Comparison of ENCODE assay signal across 16 mouse cellular contexts in the genomic region with DNA sequence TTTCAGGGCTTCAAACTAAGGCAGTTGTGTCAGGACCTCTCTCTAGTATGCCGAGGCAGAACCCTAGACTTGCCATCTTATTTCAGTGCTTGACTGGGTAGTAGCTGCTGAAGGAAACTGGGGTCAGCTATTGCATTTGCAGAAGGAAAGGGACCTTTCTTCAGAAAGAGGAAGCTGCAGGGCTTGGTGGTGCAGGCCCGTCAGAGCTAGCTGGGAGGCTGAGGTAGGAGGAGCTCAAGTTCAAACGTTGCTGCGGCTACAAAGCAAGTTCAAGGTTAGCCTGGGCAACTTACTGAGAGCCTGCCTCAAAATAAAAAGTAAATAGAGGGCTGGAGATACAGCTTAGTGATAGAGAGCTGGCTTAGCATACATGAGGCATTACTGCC.
DNase-seq lines count a peak whose midpoint lies in the region; ATAC-seq and TF ChIP-seq lines count a peak whose summit lies in the region.
"Had no signal": no experiment of that assay in that cellular context is flagged by ENCODE, and none has a peak within 500 bp of the region (broad histone marks: within the 10 kb centered on the region; RNA-seq: fewer than 3 reads in every experiment).

No protein-coding gene starts in this region.

- peak; percentile 82 for ATAC-seq in monocyte, adult 5-6 weeks (replicated peaks; ENCODE audit: insufficient number of reproducible peaks, low FRiP score, low TSS enrichment, poor library complexity, severe bottlenecking)

- no peak for TF ChIP-seq CTCF in layer of hippocampus, adult 2 months (conservative IDR thresholded peaks at IDR 0.05)

- H3K27ac ChIP-seq in layer of hippocampus, adult 2 months: peak overlapping the region; percentile 81
- H3K27ac ChIP-seq: heart, embryonic 13.5 days; limb, embryonic 13.5 days; midbrain, embryonic 12.5 days had no signal

- H3K4me3 ChIP-seq in layer of hippocampus, adult 2 months: no peak overlapping the region
- H3K4me3 ChIP-seq: heart, embryonic 13.5 days; limb, embryonic 13.5 days; midbrain, embryonic 12.5 days; myocyte had no signal

- DNase-seq in layer of hippocampus, adult 2 months (ENCODE audit: low spot score in 2 of 2): no peak
- DNase-seq in layer of hippocampus, postnatal 14 days (ENCODE audit: low spot score in 2 of 2): no peak
- DNase-seq in A20 (ENCODE audit: low read depth, low spot score): peak; percentile 51
- peak; percentile 24 for DNase-seq in MEL-GATA-1-ER (ENCODE audit: extremely low read depth, low read depth)
- no peak for DNase-seq in ovary, adult 18-20 months (ENCODE audit: low spot score)
- DNase-seq in kidney, adult 9 months: no peak
- DNase-seq: cerebellum, adult 9-11 months; kidney, adult 2 months; kidney, postnatal 25 days; layer of hippocampus, adult 9-11 months; thymus, postnatal 14 days had no signal

Comparison
In these comparisons a context has a peak if more than half of its experiments do, and no peak if none do; other contexts are left out.
1. DNase-seq: peak in A20 (single experiment) and MEL-GATA-1-ER (single experiment); none in layer of hippocampus, adult 2 months (0 of 2), layer of hippocampus, postnatal 14 days (0 of 2), ovary, adult 18-20 months (single experiment) and kidney, adult 9 months (single experiment).